Mouse (Mus musculus) telencephalon, adult 2 months (tissue): ENCODE data around the gene Gtpbp2.

ENCODE experiments used
- DNase-seq: peaks from one replicate; pipeline ENCODE4 v3.0.0-alpha.2; 2011; ENCODE audit warnings: low read depth, low spot score

Gene Gtpbp2

GRCm38 (mm10) chr17:46203078-46203477, 42.2 kb downstream of the Gtpbp2 start:
- peak; percentile 1 for DNase-seq

DNA sequence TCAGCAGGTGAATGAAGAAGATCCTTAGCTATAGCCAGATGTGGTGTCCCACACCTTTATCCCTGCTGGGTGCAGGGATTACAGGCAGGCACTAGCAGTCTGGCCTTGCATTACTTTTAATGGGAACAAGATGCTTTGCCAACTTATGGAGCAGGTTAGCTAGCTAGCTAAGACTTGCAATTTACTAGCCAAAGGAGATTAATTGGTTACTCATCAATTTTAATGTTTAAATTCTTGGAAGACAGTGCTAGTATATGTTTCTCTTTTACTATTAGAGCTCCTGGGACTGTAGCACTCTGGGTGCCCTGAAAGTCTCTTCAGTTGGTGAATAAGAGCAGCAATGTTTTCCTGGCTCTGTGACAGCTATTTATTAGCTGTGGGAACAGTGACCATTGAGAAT, 45.8 kb downstream of the Gtpbp2 start:
- DNase-seq: no peak

DNA sequence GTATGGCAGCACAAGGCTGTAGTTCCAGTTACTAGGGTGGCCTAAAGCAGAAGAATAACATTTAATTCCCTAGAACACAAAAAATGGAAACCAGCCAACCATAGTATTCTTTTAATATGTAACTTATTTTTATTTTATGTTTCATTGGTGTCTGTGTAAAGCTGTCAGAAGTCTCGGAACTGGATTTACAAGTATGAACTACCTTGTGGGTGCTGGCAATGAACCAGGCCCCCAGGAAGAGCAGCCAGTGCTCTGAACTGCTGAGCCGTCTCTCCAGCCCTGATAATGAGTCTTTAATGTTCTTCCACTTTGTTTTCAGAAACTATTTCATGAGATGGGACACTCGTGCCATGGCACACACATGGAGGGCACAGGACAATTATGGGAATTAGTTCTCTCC, 49.7 kb downstream of the Gtpbp2 start:
- no peak for DNase-seq
